Mouse (Mus musculus): Measurements from ENCODE around the gene Ceacam13. TPM values are rescaled to one million over a fixed set of nuclear protein-coding genes. Genes with fewer than 3 reads are reported as not detected.
"Not testable (repeated sequence)": the region's sequence is repeated elsewhere in the genome, so short reads cannot be mapped to it uniquely, and the experiment has no call there.

The Ceacam13 gene
- not detected for total RNA-seq (2018; cell fraction: chromatin; rRNA removed)
- not detected for total RNA-seq (2018; cell fraction: cytosol; rRNA removed)
- not detected for total RNA-seq (2018; cell fraction: nucleus; rRNA removed)
- polyA plus RNA-seq (2018) = not detected in 3 replicates

DNA sequence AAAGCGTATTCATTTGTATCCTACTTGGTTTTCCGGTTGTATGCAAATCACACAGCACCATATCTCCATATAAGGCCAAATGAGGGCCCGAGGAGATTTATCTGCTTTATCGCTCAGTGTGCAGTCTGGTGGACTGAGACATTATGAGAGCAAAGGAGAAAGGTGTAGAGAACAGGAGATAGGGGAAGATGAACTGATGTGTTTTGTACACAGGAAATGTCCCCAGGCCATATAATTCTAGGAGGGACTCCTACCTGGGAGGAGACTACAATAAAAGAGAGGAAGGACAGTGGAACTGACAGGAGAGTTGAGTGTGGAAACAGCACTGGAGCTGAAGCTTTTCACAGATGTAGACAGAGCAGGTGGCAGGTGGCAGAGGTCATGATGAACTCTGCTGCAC is at the start of gene Ceacam13:
TSS of gene Ceacam13 (plus strand) at position 301 of the 400 bp plus-strand sequence.
- Histone ChIP-seq H3K36me3 (ENCODE audit: inconsistent target) (no peaks in the 10 kb centered on the region), H3K4me3 (ENCODE audit: inconsistent target) (no peak within 1 kb of the TSS), H3K79me2 (ENCODE audit: inconsistent target) (no peaks in the 10 kb centered on the region), H3K27ac (no peak within 1 kb of the TSS)
- 92% methylated on average over 4 of the region's 4 CpGs for WGBS (ENCODE audit: missing documents)

DNA sequence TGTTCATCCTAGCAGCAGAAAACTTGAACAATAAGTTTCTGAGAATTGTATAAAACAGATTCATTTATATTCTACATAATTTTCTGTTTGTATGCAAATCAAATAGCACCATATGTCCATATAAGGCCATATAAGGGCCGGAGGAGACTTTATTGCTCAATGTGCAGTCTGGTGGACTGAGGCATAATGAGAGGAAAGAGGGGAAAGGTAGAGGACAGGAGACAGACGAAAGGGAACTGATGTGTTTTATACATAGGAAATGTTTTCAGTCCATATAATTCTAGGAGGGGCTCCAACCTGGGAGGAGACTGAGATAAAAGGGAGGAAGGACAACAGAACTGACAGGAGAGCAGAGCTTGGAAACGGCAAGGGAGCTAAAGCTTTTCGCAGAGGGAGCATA is 37.9 kb upstream of the Ceacam13 start, which contains the start of gene Ceacam11:
TSS of gene Ceacam11 (plus strand) at position 301 of the 400 bp plus-strand sequence.
- Histone ChIP-seq H3K27ac (no peak within 1 kb of the TSS), H3K36me3 (ENCODE audit: inconsistent target) (no peaks in the 10 kb centered on the region), H3K4me3 (ENCODE audit: inconsistent target) (no peak within 1 kb of the TSS), H3K79me2 (ENCODE audit: inconsistent target) (no peaks in the 10 kb centered on the region)
- WGBS (ENCODE audit: missing documents) = 71% methylated on average over 4 of the region's 4 CpGs

DNA sequence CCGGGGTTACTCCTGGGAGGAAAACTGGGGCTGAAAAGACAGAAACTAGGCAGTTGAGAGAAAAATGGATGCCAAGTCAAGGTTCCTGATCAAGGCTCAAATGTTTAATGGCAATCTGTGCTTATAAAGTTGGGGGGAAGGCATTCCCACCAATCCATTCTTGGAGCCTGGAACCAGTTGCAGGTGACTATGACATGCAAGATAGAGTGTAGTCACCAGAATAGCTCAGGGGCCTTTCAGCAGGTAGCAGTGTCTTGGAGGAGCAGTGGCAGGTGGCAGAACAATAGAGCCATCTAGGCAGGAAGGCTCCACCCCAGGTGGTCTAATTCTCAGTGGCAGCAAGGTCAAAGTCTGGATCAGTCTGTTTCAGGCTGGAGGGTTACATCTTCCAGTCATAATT is 8.6 kb upstream of the Ceacam13 start:
- H3K79me2 ChIP-seq (ENCODE audit: inconsistent target); H3K4me3 ChIP-seq (ENCODE audit: inconsistent target); H3K27ac ChIP-seq; H3K36me3 ChIP-seq (ENCODE audit: inconsistent target): not testable (repeated sequence)
- WGBS (ENCODE audit: missing documents) = 100% methylated on average over 1 of the region's 1 CpGs

DNA sequence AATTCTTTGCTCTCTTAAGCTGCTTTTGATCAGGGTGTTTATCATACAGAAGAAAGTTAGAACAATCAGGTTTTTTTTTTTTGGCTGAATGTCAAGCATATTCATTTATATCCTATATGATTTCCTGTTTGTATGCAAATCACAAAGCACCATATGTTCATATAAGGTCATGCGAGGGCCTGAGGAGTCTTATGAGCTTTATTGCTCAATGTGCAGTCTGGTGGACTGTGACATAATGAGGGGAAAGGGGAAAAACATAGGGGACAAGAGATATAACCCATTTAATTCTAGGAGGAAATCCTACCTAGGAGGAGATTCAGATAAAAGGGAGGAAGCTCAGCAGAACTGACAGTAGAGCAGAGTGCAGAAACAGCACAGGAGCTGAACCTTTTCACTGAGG is 55.9 kb downstream of the Ceacam13 start, which contains the start of gene Ceacam12:
TSS of gene Ceacam12 (plus strand) at position 301 of the 400 bp plus-strand sequence.
- H3K27ac ChIP-seq = no peak within 1 kb of the TSS
- WGBS (ENCODE audit: missing documents) = 77% methylated on average over 1 of the region's 1 CpGs
- no peaks in the 10 kb centered on the region for H3K36me3 ChIP-seq (ENCODE audit: inconsistent target)
- no peak within 1 kb of the TSS for H3K4me3 ChIP-seq (ENCODE audit: inconsistent target)
- no peaks in the 10 kb centered on the region for H3K79me2 ChIP-seq (ENCODE audit: inconsistent target)

Other genes with a start within 250 kb of the Ceacam13 start
- gene Ceacam14, start 197.3 kb upstream of the Ceacam13 start, polyA plus RNA-seq (2018) = not detected in 3 replicates
- gene Gm5155, start 138.1 kb upstream of the Ceacam13 start, polyA plus RNA-seq (2018) = not detected in 3 replicates
- gene Ceacam11, start 37.8 kb upstream of the Ceacam13 start, polyA plus RNA-seq (2018) = not detected in 3 replicates
- gene Ceacam12, start 56.0 kb downstream of the Ceacam13 start, polyA plus RNA-seq (2018) = not detected in 3 replicates
- not detected in 3 replicates for gene Igfl3, start 166.6 kb downstream of the Ceacam13 start, polyA plus RNA-seq (2018)
- gene Mill1, start 235.5 kb downstream of the Ceacam13 start, polyA plus RNA-seq (2018) = not detected in 3 replicates

Data from macrophage (primary cell).